Mouse (Mus musculus) heart, postnatal 0 days (tissue): Measurements from ENCODE around the gene Smim4. TPM values are rescaled to one million over a fixed set of nuclear protein-coding genes. Genes with fewer than 3 reads are reported as not detected.

ENCODE experiments used
- ATAC-seq: fragments of 200-750 bp; cut with Nextera tagmentation; 2 replicates; pipeline ENCODE4 v1.8.0; 2017; ENCODE audit warnings: low read depth, moderate number of reproducible peaks, moderate library complexity; ENCODE audit not compliant: insufficient read depth
- DNase-seq: peaks from one replicate; pipeline ENCODE4 v3.0.0-alpha.2; 2016; ENCODE audit warnings: low spot score
- H3K27ac ChIP-seq: fragments of 300-500 bp; sonication (generic); 2 replicates; pipeline ENCODE4 v1.5.1; 2014; ENCODE audit warnings: low read depth, mild to moderate bottlenecking
- H3K27me3 ChIP-seq: fragments of 300-500 bp; sonication (generic); 2 replicates; pipeline ENCODE4 v1.6.1; 2014; ENCODE audit warnings: low read length, mixed read lengths; ENCODE audit not compliant: control insufficient read depth, insufficient read depth
- H3K36me3 ChIP-seq: fragments of 300-500 bp; sonication (generic); replicated peaks from 2 replicates; pipeline ENCODE4 v1.6.1; 2014; ENCODE audit warnings: low read length, mixed read lengths; ENCODE audit not compliant: control insufficient read depth, insufficient read depth
- H3K4me1 ChIP-seq: fragments of 300-500 bp; sonication (generic); 2 replicates; pipeline ENCODE4 v1.6.1; 2014; ENCODE audit warnings: antibody characterized with exemption; ENCODE audit not compliant: control insufficient read depth, insufficient read depth
- H3K4me2 ChIP-seq: fragments of 300-500 bp; sonication (generic); 2 replicates; pipeline ENCODE4 v1.6.1; 2014; ENCODE audit warnings: low read depth, mild to moderate bottlenecking, low read length, moderate library complexity
- H3K4me3 ChIP-seq: fragments of 300-500 bp; sonication (generic); 2 replicates; pipeline ENCODE4 v1.5.1; 2014; ENCODE audit warnings: low read depth, low read length
- H3K9ac ChIP-seq: fragments of 300-500 bp; sonication (generic); replicated peaks from 2 replicates; pipeline ENCODE4 v1.6.1; 2014; ENCODE audit warnings: low read depth, low read length, mixed read lengths
- H3K9me3 ChIP-seq: fragments of 300-500 bp; sonication (generic); replicated peaks from 2 replicates; pipeline ENCODE4 v1.6.1; 2016; ENCODE audit warnings: low read length; ENCODE audit not compliant: control insufficient read depth
- CTCF ChIP-seq: IDR thresholded peaks from 2 replicates; pipeline ENCODE4 v1.5.1; 2016; ENCODE audit warnings: antibody characterized with exemption, control low read depth, low read depth
- EP300 ChIP-seq: IDR thresholded peaks from 2 replicates; pipeline ENCODE4 v1.6.1; 2016; ENCODE audit warnings: antibody characterized with exemption, low read depth
- WGBS: fragments of 180-500 bp; shearing (Covaris S2); extraction: QIAGEN DNeasy Blood & Tissue Kit; methylation state at CpG from one replicate; pipeline ENCODE4 v1.1.7; 2014; 5-methylcytosine and 5-hydroxymethylcytosine counted together
- polyA plus RNA-seq: library from polyadenylated mRNA; unstranded; fragments of >200 nt; fragmentation: Nextera tagmentation; extraction: Ambion mirVana; gene quantifications from 2 replicates; pipeline ENCODE4 v1.2.1, GENCODE M21; 2015
- total RNA-seq: library from RNA; depleted of rRNA; stranded (reverse); fragments of >200 nt; gene quantifications from 2 replicates; pipeline ENCODE4 v1.2.3, GENCODE M21; 2014; ENCODE audit warnings: low replicate concordance

The Smim4 gene
- total and polyA plus RNA-seq, 2 experiments from 2014 or later, result 12.7 to 207 TPM

GRCm38 (mm10) chr14:31128101-31128825, 493 bp downstream of the Smim4 start:
- TF ChIP-seq CTCF, result peak; percentile 31
- no peak; the same call in 1 of the 2 replicates for TF ChIP-seq EP300
- DNase-seq, result peak; percentile 84
- under 1% methylated on average over 23 of the region's 23 CpGs for WGBS
- Histone ChIP-seq H3K9me3 (no peaks in the 10 kb centered on the region), H3K9ac (peak overlapping the region; percentile 75), H3K27ac (peak overlapping the region; percentile 96), H3K4me3 (peak overlapping the region; percentile 68), H3K36me3 (peaks cover 20% of the 10 kb centered on the region), H3K4me1 (peaks cover 55% of the 10 kb centered on the region), H3K4me2 (peak overlapping the region; percentile 77), H3K27me3 (no peaks in the 10 kb centered on the region)
- ATAC-seq, result peak; percentile 63

GRCm38 (mm10) chr14:31126826-31127225, 1.9 kb downstream of the Smim4 start:
- Histone ChIP-seq H3K27me3 (no peaks in the 10 kb centered on the region), H3K9ac (no peak overlapping the region)

DNA sequence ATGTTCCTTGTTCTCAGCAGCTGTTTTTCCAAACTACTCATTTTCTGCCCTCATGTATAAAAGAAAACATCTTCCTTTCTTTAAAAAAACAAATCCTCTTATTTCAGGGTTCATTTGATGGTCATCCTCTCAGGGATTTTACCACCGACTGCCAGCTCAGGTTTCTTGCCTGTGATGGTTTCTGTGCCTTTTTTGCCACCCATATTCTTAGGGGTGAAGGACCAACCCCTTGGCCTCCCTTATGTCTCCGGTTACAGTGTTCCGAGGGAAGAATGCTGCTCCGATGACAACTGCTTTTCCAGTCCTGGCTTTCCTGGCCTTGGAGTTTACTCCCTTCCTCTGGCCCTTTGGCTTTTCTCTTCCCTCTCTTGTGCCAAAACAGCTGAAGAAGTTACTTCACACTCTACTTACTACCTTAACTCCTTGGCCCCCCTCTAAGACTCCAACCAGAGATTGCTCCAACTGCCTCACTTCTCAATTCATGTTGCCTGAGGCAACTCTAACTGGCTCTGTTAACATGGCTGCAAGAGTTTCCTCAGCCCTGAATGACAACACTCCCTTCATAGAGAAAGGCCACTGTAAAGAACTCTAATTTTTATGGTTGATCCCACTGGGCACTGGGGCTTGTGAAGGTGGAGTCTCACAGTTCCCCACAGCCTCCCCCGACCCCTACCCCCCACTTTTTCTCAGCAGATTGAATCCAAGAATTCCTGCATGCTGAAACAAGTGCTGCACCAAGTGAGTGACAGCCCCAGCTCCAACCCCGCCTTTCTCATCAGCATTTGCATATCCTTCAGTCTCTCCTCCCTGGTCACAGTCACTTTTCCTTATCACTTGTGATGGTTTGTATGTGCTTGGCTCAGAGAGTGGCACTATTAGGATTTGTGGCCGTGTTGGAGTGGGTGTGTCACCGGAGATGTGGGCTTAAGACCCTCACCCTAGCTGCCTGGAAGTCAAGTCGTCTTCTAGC, 3.4 kb downstream of the Smim4 start:
- Histone ChIP-seq H3K4me2 (no peak overlapping the region), H3K4me1 (peaks cover 34% of the 10 kb centered on the region), H3K27me3 (no peaks in the 10 kb centered on the region), H3K27ac (peak overlapping the region; percentile 57), H3K9me3 (no peaks in the 10 kb centered on the region), H3K4me3 (no peak overlapping the region), H3K36me3 (peaks cover 33% of the 10 kb centered on the region), H3K9ac (no peak overlapping the region)
- TF ChIP-seq EP300 (no peak), CTCF (no peak)
- 50% methylated on average over 9 of the region's 9 CpGs for WGBS
- no peak for DNase-seq
- ATAC-seq, result no peak

More at GRCm38 (mm10) chr14:31126826-31127225, 1.9 kb downstream of the Smim4 start:
- H3K9me3 ChIP-seq, result no peaks in the 10 kb centered on the region
- ATAC-seq, result no peak
- TF ChIP-seq CTCF (no peak), EP300 (no peak)
- H3K4me2 ChIP-seq, result peak overlapping the region; percentile 30; the same call in 1 of the 2 replicates
- peaks cover 28% of the 10 kb centered on the region for H3K36me3 ChIP-seq
- H3K4me1 ChIP-seq, result peaks cover 40% of the 10 kb centered on the region
- DNase-seq, result no peak
- WGBS, result 87% methylated on average over 8 of the region's 8 CpGs
- no peak overlapping the region for H3K4me3 ChIP-seq
- peak overlapping the region; percentile 65; the same call in 1 of the 2 replicates for H3K27ac ChIP-seq

DNA sequence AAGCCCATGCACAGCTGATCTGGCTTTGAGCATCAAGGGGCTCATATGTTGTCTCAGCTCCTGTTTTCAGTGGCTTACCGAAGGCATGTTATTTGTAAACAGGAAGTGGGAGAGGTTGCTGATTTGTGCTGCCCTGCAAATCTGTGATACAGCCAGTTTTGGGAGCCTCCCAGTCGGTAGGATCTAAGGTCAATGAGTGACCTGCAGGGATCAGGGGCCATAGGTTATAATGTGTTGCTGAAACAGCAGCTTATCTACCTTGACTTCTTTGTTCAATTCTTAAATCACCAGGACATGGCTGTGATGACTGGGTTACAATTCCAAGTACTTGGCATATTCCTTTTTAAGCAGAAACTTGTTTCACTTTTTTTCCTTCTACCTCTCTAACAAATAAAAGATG, 13.2 kb downstream of the Smim4 start:
- H3K4me3 ChIP-seq, result no peak overlapping the region
- H3K4me1 ChIP-seq, result no peaks in the 10 kb centered on the region
- no peaks in the 10 kb centered on the region for H3K27me3 ChIP-seq
- H3K27ac ChIP-seq, result no peak overlapping the region
- TF ChIP-seq CTCF (no peak), EP300 (no peak)
- H3K4me2 ChIP-seq, result no peak overlapping the region
- H3K9ac ChIP-seq, result no peak overlapping the region
- 53% methylated on average over 2 of the region's 2 CpGs for WGBS
- H3K9me3 ChIP-seq, result no peaks in the 10 kb centered on the region
- ATAC-seq (no peak), DNase-seq (no peak)
- H3K36me3 ChIP-seq, result peaks cover 75% of the 10 kb centered on the region

- ATAC-seq (no peak), DNase-seq (no peak)
- peaks cover 83% of the 10 kb centered on the region for H3K36me3 ChIP-seq
- H3K4me3 ChIP-seq, result no peak overlapping the region
- H3K27ac ChIP-seq, result no peak overlapping the region
- no peak overlapping the region for H3K9ac ChIP-seq
- H3K4me2 ChIP-seq, result no peak overlapping the region
- TF ChIP-seq CTCF (no peak), EP300 (no peak)
- no peaks in the 10 kb centered on the region for H3K4me1 ChIP-seq
- no peaks in the 10 kb centered on the region for H3K27me3 ChIP-seq
- no peaks in the 10 kb centered on the region for H3K9me3 ChIP-seq
- whole genome bisulfite sequencing, result 50% methylated on average over 3 of the region's 3 CpGs
Observed at GRCm38 (mm10) chr14:31114011-31114410, 14.7 kb downstream of the Smim4 start.
